Mouse (Mus musculus) urinary bladder, postnatal 36 days (tissue): ENCODE measurements around the gene Defb3.
"Not testable (repeated sequence)": the region's sequence is repeated elsewhere in the genome, so short reads cannot be mapped to it uniquely, and the experiment has no call there.

Experiments
- DNase-seq, 2 experiments: peaks; one replicate each; pipeline ENCODE4 v3.0.0; 2022; ENCODE audit warnings: low spot score in 2 of 2, mixed read lengths in 1 of 2

Defb3 gene

GRCm38 (mm10) chr8:19293060-19293459 lies at the start of gene Defb3:
Defb3 (plus strand) TSS chr8:19293360.
- DNase-seq, result not testable (repeated sequence)

- no peak for DNase-seq
Observed at GRCm38 (mm10) chr8:19247280-19247679, 45.9 kb upstream of the Defb3 start, which contains the start of gene Defb5. Defb5 (plus strand) TSS chr8:19247580.

GRCm38 (mm10) chr8:19258136-19258535 lies 35.0 kb upstream of the Defb3 start:
- no peak for DNase-seq

- no peak for DNase-seq
Observed at GRCm38 (mm10) chr8:19259667-19260066, 33.5 kb upstream of the Defb3 start.

- DNase-seq, result not testable (repeated sequence)
Observed at GRCm38 (mm10) chr8:19298361-19298760, 5.2 kb downstream of the Defb3 start.

- DNase-seq, result no peak
Observed at GRCm38 (mm10) chr8:19331836-19332235, 38.7 kb downstream of the Defb3 start.
